8 mouse cellular contexts compared by ENCODE assay signal in genomic region chr19:44895245-44895644, GRCm38 (mm10). TPM values are rescaled to one million over a fixed set of nuclear protein-coding genes. Genes with fewer than 3 reads are reported as not detected.
DNase-seq lines count a peak whose midpoint lies in the region; ATAC-seq and TF ChIP-seq lines count a peak whose summit lies in the region.

No protein-coding gene starts in this region.

- no peak overlapping the region for H3K27ac ChIP-seq in kidney, embryonic 14.5 days (ENCODE audit: low read depth, low read length)
- H3K27ac ChIP-seq in liver, embryonic 14.5 days: no peak overlapping the region

- 0 out of 2 replicates have a peak, but pooled peaks have one; percentile 33 for ATAC-seq in kidney, embryonic 14.5 days (ENCODE audit: low FRiP score, low TSS enrichment)
- ATAC-seq in liver, embryonic 14.5 days (ENCODE audit: insufficient read depth): no peak

- WGBS in kidney, embryonic 14.5 days: 0% methylated on average over 4 of the region's 4 CpGs
- 2% methylated on average over 4 of the region's 4 CpGs for WGBS in liver, embryonic 14.5 days (ENCODE audit: insufficient replicate concordance)

- H3K36me3 ChIP-seq in kidney, embryonic 14.5 days (ENCODE audit: control insufficient read depth, insufficient read depth, low read length): no peaks in the 10 kb centered on the region
- H3K36me3 ChIP-seq in liver, embryonic 14.5 days (replicated peaks; ENCODE audit: control insufficient read depth, insufficient read depth, low read depth): no peaks in the 10 kb centered on the region

- no peak overlapping the region for H3K4me2 ChIP-seq in kidney, embryonic 14.5 days (replicated peaks; ENCODE audit: low read depth, low read length)
- H3K4me2 ChIP-seq in liver, embryonic 14.5 days (ENCODE audit: low read depth): no peak overlapping the region

- H3K27me3 ChIP-seq in kidney, embryonic 14.5 days (ENCODE audit: control insufficient read depth, insufficient read depth, low read length): no peaks in the 10 kb centered on the region; the same call in 1 of the 2 replicates
- no peaks in the 10 kb centered on the region for H3K27me3 ChIP-seq in liver, embryonic 14.5 days (ENCODE audit: control insufficient read depth, insufficient read depth, low read length)

- TF ChIP-seq EP300 in liver, embryonic 14.5 days (IDR thresholded peaks at IDR 0.05; ENCODE audit: low read depth): no peak

- no peak overlapping the region for H3K9ac ChIP-seq in kidney, embryonic 14.5 days (ENCODE audit: low read depth, low read length)
- H3K9ac ChIP-seq in liver, embryonic 14.5 days (replicated peaks): no peak overlapping the region

- peak; percentile 82 for TF ChIP-seq CTCF in liver, embryonic 14.5 days (IDR thresholded peaks at IDR 0.05; ENCODE audit: low read depth)

- H3K4me1 ChIP-seq in kidney, embryonic 14.5 days (ENCODE audit: control insufficient read depth, insufficient read depth, low read length): peaks cover 34% of the 10 kb centered on the region
- peaks cover 0 to 8% of the 10 kb centered on the region in 2 experiments; a peak in 1 of 4 replicates for H3K4me1 ChIP-seq in liver, embryonic 14.5 days (replicated peaks; ENCODE audit: control insufficient read depth in 2 of 2, insufficient read depth in 2 of 2, low read length in 1 of 2)

- no peak overlapping the region for H3K4me3 ChIP-seq in kidney, embryonic 14.5 days (ENCODE audit: low read length)
- H3K4me3 ChIP-seq in liver, embryonic 14.5 days (ENCODE audit: insufficient read depth in 1 of 2, low read depth in 2 of 2, low read length in 2 of 2): no peak overlapping the region

- DNase-seq in A20 (ENCODE audit: low read depth, low spot score) (peak; percentile 58), NIH3T3 (ENCODE audit: low read depth) (peak; percentile 88)
- peak; percentile 72 for DNase-seq in cerebellum, postnatal 36 days
- peak; percentile 60 for DNase-seq in gastrocnemius, adult 18-20 months (ENCODE audit: low spot score)
- peak in 1 of 3 experiments; percentile 5 for DNase-seq in liver, embryonic 14.5 days (ENCODE audit: low read depth in 3 of 3, low spot score in 3 of 3)
- DNase-seq in retina, adult 2 months (ENCODE audit: low read depth, low spot score): peak; percentile 39
- peak; percentile 57 to 74 for DNase-seq in urinary bladder, postnatal 4 days (ENCODE audit: low spot score in 2 of 2)

- H3K9me3 ChIP-seq in kidney, embryonic 14.5 days (ENCODE audit: control insufficient read depth, low read length): no peaks in the 10 kb centered on the region
- no peaks in the 10 kb centered on the region for H3K9me3 ChIP-seq in liver, embryonic 14.5 days (ENCODE audit: control insufficient read depth, low read length)

RNA-seq across cellular contexts. Expression of gene Slf2, which starts 35.7 kb away (rescaled TPM):
- 10 to 100 TPM; 10.5 to 11.5 TPM for total RNA-seq in gastrocnemius, adult 18-20 months (2021)
- polyA plus RNA-seq in kidney, embryonic 14.5 days (2014; fragmentation: Nextera tagmentation; extraction: Ambion mirVana): 35.6 and 60.0 TPM in 2 replicates
- polyA plus RNA-seq in liver, embryonic 14.5 days (2012; rRNA removed): 5.6 and 8.6 TPM in 2 replicates
- polyA plus RNA-seq in liver, embryonic 14.5 days (2014; fragmentation: Nextera tagmentation; extraction: Ambion mirVana): 11.1 and 12.5 TPM in 2 replicates
